Mouse (Mus musculus): Measurements from ENCODE around the gene E130114P18Rik. TPM values are rescaled to one million over a fixed set of nuclear protein-coding genes. Genes with fewer than 3 reads are reported as not detected.

E130114P18Rik gene
- total RNA-seq, 2 experiments from 2014 or later, result 6.6 to 6.9 TPM

DNA sequence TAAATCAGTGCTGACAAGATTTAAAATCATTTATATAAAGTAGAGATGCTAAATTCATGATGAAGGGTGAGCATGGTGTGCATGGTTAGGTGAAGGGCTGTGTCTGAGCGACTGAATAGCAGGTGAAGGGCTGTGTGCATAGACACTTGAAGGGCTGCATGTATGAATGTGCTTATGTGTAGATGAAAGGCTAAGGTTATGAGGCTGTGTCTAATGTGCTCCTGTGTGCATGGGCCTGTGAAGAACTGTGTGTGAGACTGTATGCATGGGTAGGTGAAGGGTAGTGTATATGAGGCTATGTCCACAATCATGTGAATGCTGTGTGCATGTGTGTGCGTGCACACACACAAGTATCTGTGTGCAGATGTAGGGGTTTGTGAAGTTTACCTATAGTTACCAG lies 29.0 kb upstream of the E130114P18Rik start:
- DNase-seq (ENCODE audit: low spot score in 2 of 2), result no peak
- intact Hi-C loops (cut with DNase I), result no loop called here

- intact Hi-C loops (cut with DNase I), result no loop called here
- DNase-seq (ENCODE audit: low spot score in 2 of 2), result no peak
Measured at GRCm38 (mm10) chr4:97805896-97806808, 28.3 kb upstream of the E130114P18Rik start.

- DNase-seq (ENCODE audit: low spot score in 2 of 2), result no peak
- intact Hi-C loops (cut with DNase I), result no loop called here
Measured at GRCm38 (mm10) chr4:97805255-97805654, 27.4 kb upstream of the E130114P18Rik start.

GRCm38 (mm10) chr4:97804638-97805037 lies 26.8 kb upstream of the E130114P18Rik start:
- no peak for DNase-seq (ENCODE audit: low spot score in 2 of 2)
- intact Hi-C loops (cut with DNase I), result no loop called here

DNA sequence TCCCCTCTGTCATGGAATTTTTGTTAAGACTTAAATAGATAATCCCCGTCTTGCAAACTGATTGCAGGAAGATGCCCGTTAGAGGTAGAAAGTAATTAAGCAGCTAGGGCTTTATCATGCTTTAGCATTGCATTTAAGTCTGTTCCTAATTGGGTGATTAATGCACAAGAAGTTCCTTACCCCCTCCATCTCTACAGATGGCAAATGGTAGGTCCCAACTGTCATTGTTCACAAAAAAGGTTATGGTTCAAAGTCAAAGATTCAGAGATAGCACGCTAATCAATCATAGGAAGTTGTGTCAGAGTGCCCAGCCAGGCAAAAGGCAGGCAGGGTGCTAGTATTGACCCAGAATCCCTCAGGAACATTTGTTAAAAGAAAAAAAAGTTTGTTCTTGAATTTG lies 25.9 kb upstream of the E130114P18Rik start:
- intact Hi-C loops (cut with DNase I), result no loop called here

GRCm38 (mm10) chr4:97796505-97796904 lies 18.6 kb upstream of the E130114P18Rik start:
- DNase-seq (ENCODE audit: low spot score in 2 of 2), result no peak
- intact Hi-C loops (cut with DNase I), result no loop called here

More for the DNA sequence above, 25.9 kb upstream of the E130114P18Rik start:
- no peak for DNase-seq (ENCODE audit: low spot score in 2 of 2)

- no peak for DNase-seq (ENCODE audit: low spot score in 2 of 2)
- intact Hi-C loops (cut with DNase I), result no loop called here
Measured at GRCm38 (mm10) chr4:97795957-97796356, 18.1 kb upstream of the E130114P18Rik start.

- no peak for DNase-seq (ENCODE audit: low spot score in 2 of 2)
- intact Hi-C loops (cut with DNase I), result no loop called here
Measured at GRCm38 (mm10) chr4:97794865-97795264, 17.0 kb upstream of the E130114P18Rik start.

GRCm38 (mm10) chr4:97793931-97794330 lies 16.1 kb upstream of the E130114P18Rik start:
- intact Hi-C loops (cut with DNase I), result no loop called here
- no peak for DNase-seq (ENCODE audit: low spot score in 2 of 2)

DNA sequence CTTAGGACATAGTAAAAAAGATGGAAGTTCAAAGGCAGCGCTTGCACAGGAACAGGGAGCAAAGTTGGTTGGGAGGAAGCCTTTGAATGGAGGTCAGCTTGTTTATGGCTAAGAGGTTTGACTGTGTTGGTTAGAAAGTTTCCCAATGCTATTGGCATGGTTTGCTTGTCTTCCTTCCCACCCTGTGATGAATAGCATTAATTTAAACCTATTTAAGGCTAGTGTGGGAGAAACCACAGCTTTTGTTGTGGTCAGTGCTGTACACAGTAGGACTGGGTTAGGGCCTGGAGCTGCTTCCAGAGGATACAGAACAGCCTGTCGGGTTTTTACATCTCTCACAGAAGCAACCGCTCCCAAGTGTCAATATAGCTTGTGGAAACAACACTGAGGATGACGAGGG lies 10.7 kb upstream of the E130114P18Rik start:
- intact Hi-C loops (cut with DNase I), result no loop called here
- DNase-seq (ENCODE audit: low spot score in 2 of 2), result no peak

DNA sequence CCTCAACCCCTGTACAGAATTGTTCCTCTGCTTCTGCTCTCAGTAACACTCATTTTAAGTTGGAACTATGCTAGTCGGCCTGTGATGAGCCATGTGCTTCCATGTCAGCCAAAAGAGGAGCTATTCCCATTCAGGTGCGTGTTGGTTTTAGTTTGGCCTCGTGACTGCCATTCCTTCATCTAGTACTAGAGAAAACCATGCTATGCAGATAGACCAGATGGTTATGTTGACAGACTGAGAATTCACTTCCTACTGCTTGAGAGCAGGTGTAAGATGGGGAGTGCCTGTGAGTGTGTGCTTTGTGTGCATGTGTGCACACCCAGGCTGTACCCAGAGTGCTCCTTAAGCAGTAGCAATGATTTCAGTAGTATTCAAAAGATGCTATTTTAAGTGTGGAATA lies 9.6 kb upstream of the E130114P18Rik start:
- intact Hi-C loops (cut with DNase I), result no loop called here
- peak in 1 of 2 experiments; percentile 73 for DNase-seq (ENCODE audit: low spot score in 2 of 2)

GRCm38 (mm10) chr4:97786571-97786970 lies 8.7 kb upstream of the E130114P18Rik start:
- DNase-seq (ENCODE audit: low spot score in 2 of 2), result no peak
- intact Hi-C loops (cut with DNase I), result no loop called here

- no peak for DNase-seq (ENCODE audit: low spot score in 2 of 2)
Measured at GRCm38 (mm10) chr4:97785547-97786271, 7.8 kb upstream of the E130114P18Rik start.

DNA sequence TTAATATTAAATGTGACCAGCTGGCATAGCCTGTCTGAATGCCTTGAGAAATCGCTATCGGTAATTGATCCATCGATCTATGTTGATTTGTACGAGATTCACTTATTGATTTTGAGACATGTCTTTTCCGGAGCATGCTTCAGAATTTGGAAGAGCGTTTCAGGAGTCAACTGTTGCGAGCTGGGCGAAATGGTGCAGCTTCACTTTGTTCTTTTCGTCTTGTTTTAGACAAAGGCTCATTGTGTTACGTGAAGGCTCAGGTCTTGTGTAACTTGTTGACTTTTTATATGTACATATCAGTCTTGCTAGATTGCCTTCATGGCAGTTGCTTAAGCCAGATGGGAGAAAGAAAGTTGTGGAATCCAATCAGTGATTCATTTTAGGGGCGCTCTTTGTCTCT lies 6.4 kb upstream of the E130114P18Rik start:
- DNase-seq (ENCODE audit: low spot score in 2 of 2), result no peak
- intact Hi-C loops (cut with DNase I), result loop anchor here (5.0 kb wide), 2 partner anchors 128 to 538 kb away; no protein-coding TSS in a partner anchor

More at GRCm38 (mm10) chr4:97785547-97786271, 7.8 kb upstream of the E130114P18Rik start:
- intact Hi-C loops (cut with DNase I), result no loop called here

GRCm38 (mm10) chr4:97783073-97783879 lies 5.4 kb upstream of the E130114P18Rik start:
- DNase-seq (ENCODE audit: low spot score in 2 of 2), result no peak
- intact Hi-C loops (cut with DNase I), result loop anchor here (5.0 kb wide), 2 partner anchors 129 to 539 kb away; no protein-coding TSS in a partner anchor

- intact Hi-C loops (cut with DNase I), result loop anchor here (5.0 kb wide), 2 partner anchors 130 to 540 kb away; no protein-coding TSS in a partner anchor
Measured at GRCm38 (mm10) chr4:97782497-97782896, 4.6 kb upstream of the E130114P18Rik start.

DNA sequence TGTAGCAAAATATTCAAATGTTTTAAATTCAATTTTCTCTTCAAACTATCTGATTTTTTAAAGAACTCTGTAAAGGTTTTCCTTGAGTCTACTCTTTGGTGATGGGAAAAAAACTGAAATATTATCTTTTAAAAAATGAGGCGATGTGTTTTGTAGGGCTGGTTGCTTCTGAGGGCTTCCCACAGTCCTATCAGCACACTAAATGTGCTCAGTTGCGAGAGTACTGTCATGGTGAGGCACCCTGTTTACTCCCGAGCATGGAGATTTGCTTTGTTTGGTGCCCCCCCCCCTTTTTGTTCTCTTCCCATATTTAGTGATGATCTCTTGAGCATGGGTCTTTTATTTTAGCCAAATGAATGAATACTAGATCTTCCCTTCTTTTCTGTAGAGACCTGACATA lies 4.2 kb upstream of the E130114P18Rik start:
- intact Hi-C loops (cut with DNase I), result loop anchor here (5.0 kb wide), 2 partner anchors 130 to 540 kb away; no protein-coding TSS in a partner anchor
- DNase-seq (ENCODE audit: low spot score in 2 of 2), result no peak

More at GRCm38 (mm10) chr4:97782497-97782896, 4.6 kb upstream of the E130114P18Rik start:
- DNase-seq (ENCODE audit: low spot score in 2 of 2), result no peak

DNA sequence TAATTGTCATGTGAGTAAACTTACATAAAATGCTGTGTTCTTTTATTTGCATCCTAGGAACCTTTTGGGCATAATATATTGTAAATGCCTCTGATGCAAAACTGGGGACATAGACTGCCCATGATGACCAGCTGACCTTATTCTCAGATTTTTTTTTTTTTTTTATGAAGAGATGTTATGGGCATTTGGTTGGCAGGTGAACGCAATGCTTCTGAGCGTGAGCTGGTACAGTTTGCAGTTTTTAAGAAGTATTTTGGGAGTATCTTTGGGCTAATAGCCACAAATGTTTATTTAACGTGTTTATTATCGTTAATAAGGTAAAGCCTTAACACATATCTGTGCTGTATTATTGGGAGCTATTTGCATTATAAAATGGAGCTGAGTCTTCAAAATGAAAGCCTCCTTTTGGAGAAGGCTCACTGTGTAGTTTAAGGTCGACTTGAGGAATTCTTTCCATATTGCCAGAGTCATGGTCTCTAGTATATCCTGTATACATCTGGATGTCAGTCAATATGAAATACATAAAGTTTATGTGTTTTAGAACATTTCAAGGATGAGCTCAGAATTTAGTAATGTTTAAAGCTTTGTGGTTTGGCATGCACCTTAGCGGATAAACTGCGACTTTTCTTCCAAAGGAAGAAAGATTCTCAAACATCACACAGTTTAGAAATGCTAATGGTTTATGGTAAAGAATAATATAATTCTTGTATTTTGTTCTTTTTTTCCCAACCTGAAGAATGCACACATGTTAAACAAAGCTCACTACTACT lies 3.0 kb upstream of the E130114P18Rik start:
- intact Hi-C loops (cut with DNase I), result loop anchor here (5.0 kb wide), 2 partner anchors 131 to 541 kb away; no protein-coding TSS in a partner anchor
- DNase-seq (ENCODE audit: low spot score in 2 of 2), result no peak

Data from left cerebral cortex, postnatal 14 days (tissue).